Mouse (Mus musculus): ENCODE data around the gene Hist2h3c2. TPM values are rescaled to one million over a fixed set of nuclear protein-coding genes. Genes with fewer than 3 reads are reported as not detected.

Gene Hist2h3c2
- total and polyA plus RNA-seq, 3 experiments, result 8.2 to 2,744 (median 1,897) TPM

- peak; percentile 94 for DNase-seq (ENCODE audit: low read depth, low spot score)
- H3K36me3 ChIP-seq (ENCODE audit: control insufficient read depth in 1 of 2, insufficient read depth in 2 of 2, low read length in 2 of 2), result peaks cover 0 to 16% of the 10 kb centered on the region in 2 experiments; a peak in 2 of 4 replicates
- H3K79me2 ChIP-seq (ENCODE audit: control insufficient read depth, insufficient read depth, low read length, poor library complexity), result peaks cover 9% of the 10 kb centered on the region; the same call in 1 of the 2 replicates
- peak overlapping the region; percentile 60 to 61 for H3K4me3 ChIP-seq (ENCODE audit: control insufficient read depth in 1 of 2, insufficient read depth in 1 of 2, low read depth in 2 of 2, low read length in 2 of 2)
- no peaks in the 10 kb centered on the region for H3K9me3 ChIP-seq (replicated peaks; ENCODE audit: insufficient read depth, low read length)
- peak; percentile 72; the same call in 1 of the 2 replicates for TF ChIP-seq POLR2AphosphoS5 (IDR thresholded peaks at IDR 0.05; ENCODE audit: borderline replicate concordance, low read depth, low read length)
- TF ChIP-seq GATA1 (IDR thresholded peaks at IDR 0.05; ENCODE audit: low read depth, low read length), result no peak
- TF ChIP-seq GABPA (IDR thresholded peaks at IDR 0.05; ENCODE audit: low read depth, low read length), result no peak
- TF ChIP-seq E2F4 (IDR thresholded peaks at IDR 0.05; ENCODE audit: borderline replicate concordance, low read depth, low read length), result no peak
- TF ChIP-seq ELF1 (IDR thresholded peaks at IDR 0.05; ENCODE audit: low read depth, low read length), result 0 out of 2 replicates have a peak, but pooled peaks have one; percentile 4
- TF ChIP-seq CHD2 (IDR thresholded peaks at IDR 0.05; ENCODE audit: low read length), result no peak
- peak; percentile 68; the same call in 1 of the 2 replicates for TF ChIP-seq MYC (IDR thresholded peaks at IDR 0.05; ENCODE audit: low read depth, low read length)
- TF ChIP-seq RCOR1 (IDR thresholded peaks at IDR 0.05; ENCODE audit: low read depth, low read length), result no peak
- no peak for TF ChIP-seq NRF1 (IDR thresholded peaks at IDR 0.05; ENCODE audit: insufficient read depth, low read depth, low read length, poor library complexity, severe bottlenecking)
- no peak for TF ChIP-seq USF2 (IDR thresholded peaks at IDR 0.05; ENCODE audit: borderline replicate concordance in 1 of 2, insufficient read depth in 1 of 2, low read depth in 1 of 2, low read length in 2 of 2)
- TF ChIP-seq MXI1 (IDR thresholded peaks at IDR 0.05; ENCODE audit: low read depth, low read length), result peak; percentile 89
- TF ChIP-seq POLR2AphosphoS2 (IDR thresholded peaks at IDR 0.05; ENCODE audit: low read length), result peak; percentile 93
- no peak for TF ChIP-seq MAFK (IDR thresholded peaks at IDR 0.05; ENCODE audit: borderline replicate concordance, low read depth, low read length)
- peak; percentile 74 for TF ChIP-seq MAX (IDR thresholded peaks at IDR 0.05; ENCODE audit: low read length)
- peak; percentile 74 for TF ChIP-seq BHLHE40 (IDR thresholded peaks at IDR 0.05; ENCODE audit: borderline replicate concordance, low read depth, low read length)
- TF ChIP-seq ETS1 (IDR thresholded peaks at IDR 0.05; ENCODE audit: low read depth, low read length), result peak; percentile 26; the same call in 1 of the 2 replicates
- no peak for TF ChIP-seq RAD21 (IDR thresholded peaks at IDR 0.05; ENCODE audit: low read depth, low read length)
- no peak for TF ChIP-seq ZKSCAN1 (IDR thresholded peaks at IDR 0.05; ENCODE audit: low read depth, low read length)
- TF ChIP-seq CHD1 (IDR thresholded peaks at IDR 0.05; ENCODE audit: low read depth, low read length), result 0 out of 2 replicates have a peak, but pooled peaks have one; percentile 17
- TF ChIP-seq SIN3A (IDR thresholded peaks at IDR 0.05; ENCODE audit: low read length), result peak; percentile 13; the same call in 1 of the 2 replicates
- 0 out of 2 replicates have a peak, but pooled peaks have one; percentile 41 for TF ChIP-seq MAZ (IDR thresholded peaks at IDR 0.05; ENCODE audit: low read depth, low read length)
- TF ChIP-seq USF1 (IDR thresholded peaks at IDR 0.05; ENCODE audit: low read depth, low read length), result peak; percentile 82
- no peak for TF ChIP-seq MEF2A (IDR thresholded peaks at IDR 0.05; ENCODE audit: extremely low read depth, insufficient replicate concordance, low read depth, low read length, poor library complexity, severe bottlenecking)
- TF ChIP-seq POLR2A (IDR thresholded peaks at IDR 0.05; ENCODE audit: control insufficient read depth in 1 of 2, insufficient read depth in 1 of 2, low read depth in 1 of 2, low read length in 2 of 2, poor library complexity in 1 of 2), result peak in 1 of 2 experiments; percentile 76; a peak in 2 of 4 replicates
- TF ChIP-seq SMC3 (IDR thresholded peaks at IDR 0.05; ENCODE audit: low read depth, low read length), result no peak
- peak; percentile 82 for TF ChIP-seq TBP (IDR thresholded peaks at IDR 0.05; ENCODE audit: low read depth, low read length)
- peak; percentile 49; the same call in 1 of the 2 replicates for TF ChIP-seq ZMIZ1 (IDR thresholded peaks at IDR 0.05; ENCODE audit: low read depth, low read length)
- TF ChIP-seq UBTF (IDR thresholded peaks at IDR 0.05; ENCODE audit: borderline replicate concordance, insufficient read depth, low read depth, low read length), result no peak
- TF ChIP-seq TCF12 (IDR thresholded peaks at IDR 0.05; ENCODE audit: low read depth, low read length), result peak; percentile 50; the same call in 1 of the 2 replicates
- no peak; a peak in 1 of 4 replicates for TF ChIP-seq EP300 (IDR thresholded peaks at IDR 0.05; ENCODE audit: low read depth in 1 of 2, low read length in 2 of 2)
- TF ChIP-seq NELFE (IDR thresholded peaks at IDR 0.05; ENCODE audit: low read depth, low read length), result peak; percentile 90
- H3K27me3 ChIP-seq (ENCODE audit: control insufficient read depth in 1 of 2, insufficient read depth in 2 of 2, low read length in 2 of 2), result no peaks in the 10 kb centered on the region
- H3K9ac ChIP-seq (ENCODE audit: control insufficient read depth, low read depth, low read length, poor library complexity, severe bottlenecking), result peak overlapping the region; percentile 79
- H3K4me1 ChIP-seq (ENCODE audit: control insufficient read depth in 1 of 2, insufficient read depth in 2 of 2, low read length in 2 of 2), result peaks cover 12 to 22% of the 10 kb centered on the region in 2 experiments
- peak overlapping the region; percentile 87 for H3K27ac ChIP-seq (ENCODE audit: control insufficient read depth, low read depth, low read length)
These were observed 40.7 kb downstream of the Hist2h3c2 start for GRCm38 (mm10) chr3:96198181-96198580.

Measured in MEL (cell line).